Mouse (Mus musculus) small intestine, adult 2 months (tissue): ENCODE results near the gene Cd200. TPM values are rescaled to one million over a fixed set of nuclear protein-coding genes. Genes with fewer than 3 reads are reported as not detected.

Source experiments
- H3K27ac ChIP-seq: fragments of 200-500 bp; 2 replicates; pipeline ENCODE4 v1.5.1; 2012; ENCODE audit warnings: low read depth, low read length, control low read depth, inconsistent platforms; ENCODE audit not compliant: insufficient read depth
- H3K27me3 ChIP-seq: fragments of 200-500 bp; 2 replicates; pipeline ENCODE4 v1.6.1; 2012; ENCODE audit warnings: mild to moderate bottlenecking, moderate library complexity, low read length, inconsistent platforms; ENCODE audit not compliant: control insufficient read depth, insufficient read depth
- H3K36me3 ChIP-seq: fragments of 200-500 bp; 2 replicates; pipeline ENCODE4 v1.6.1; 2012; ENCODE audit warnings: mild to moderate bottlenecking, low read length, control low read depth, inconsistent platforms; ENCODE audit not compliant: control insufficient read depth, insufficient read depth
- H3K4me1 ChIP-seq: fragments of 200-500 bp; 2 replicates; pipeline ENCODE4 v1.6.1; 2012; ENCODE audit warnings: low read length, inconsistent platforms, mixed read lengths; ENCODE audit not compliant: control insufficient read depth, insufficient read depth, insufficient read length
- H3K4me3 ChIP-seq: fragments of 200-500 bp; 2 replicates; pipeline ENCODE4 v1.5.1; 2012; ENCODE audit warnings: low read depth, mild to moderate bottlenecking, control low read depth, inconsistent platforms, low read length, moderate library complexity
- CTCF ChIP-seq: fragments of 200-500 bp; IDR thresholded peaks from 2 replicates; pipeline ENCODE4 v1.5.1; 2012; ENCODE audit warnings: low read depth, mild to moderate bottlenecking, control low read depth, inconsistent platforms, low read length, moderate library complexity, mixed read lengths; ENCODE audit not compliant: insufficient replicate concordance, insufficient read length; ENCODE audit errors: extremely low read depth
- POLR2A ChIP-seq: fragments of 200-500 bp; IDR thresholded peaks from 2 replicates; pipeline ENCODE4 v1.6.1; 2012; ENCODE audit warnings: low read depth, mild to moderate bottlenecking, control low read depth, inconsistent platforms, low read length, moderate library complexity
- WGBS: fragments of 180-500 bp; shearing (Covaris S2); methylation state at CpG from one replicate; pipeline ENCODE4 v1.1.7; 2018; 5-methylcytosine and 5-hydroxymethylcytosine counted together
- polyA plus RNA-seq: library from polyadenylated mRNA; depleted of rRNA; stranded (reverse); fragments of >200 nt; gene quantifications from 2 replicates; pipeline ENCODE4 v1.2.3, GENCODE M21; 2012

The Cd200 gene
- polyA plus RNA-seq, 1 experiment: 29.2 TPM

DNA sequence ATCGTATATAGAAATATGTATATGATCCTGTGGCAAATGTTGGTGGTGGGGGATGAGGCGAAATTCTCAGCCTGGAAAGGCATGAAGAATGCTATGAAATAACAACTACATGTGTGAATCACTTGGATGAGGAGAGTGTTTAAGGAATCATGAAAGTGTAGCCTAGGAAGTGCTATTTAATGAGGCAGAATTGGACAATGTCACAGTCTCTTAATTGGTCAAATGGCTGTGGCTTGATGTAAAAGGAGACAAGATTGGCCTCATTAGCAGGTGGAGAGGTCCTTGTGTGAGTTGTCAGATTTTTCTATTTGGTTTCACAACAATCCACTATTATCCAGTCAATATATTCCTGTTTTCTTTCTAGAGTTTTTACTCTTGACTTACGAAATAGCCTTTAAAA lies 17.2 kb downstream of the Cd200 start:
- 96% methylated on average over 3 of the region's 3 CpGs for WGBS
- Histone ChIP-seq H3K27ac (no peak overlapping the region), H3K36me3 (peaks cover 18% of the 10 kb centered on the region), H3K4me1 (no peaks in the 10 kb centered on the region), H3K27me3 (no peaks in the 10 kb centered on the region), H3K4me3 (no peak overlapping the region)
- TF ChIP-seq CTCF (no peak), POLR2A (no peak)

DNA sequence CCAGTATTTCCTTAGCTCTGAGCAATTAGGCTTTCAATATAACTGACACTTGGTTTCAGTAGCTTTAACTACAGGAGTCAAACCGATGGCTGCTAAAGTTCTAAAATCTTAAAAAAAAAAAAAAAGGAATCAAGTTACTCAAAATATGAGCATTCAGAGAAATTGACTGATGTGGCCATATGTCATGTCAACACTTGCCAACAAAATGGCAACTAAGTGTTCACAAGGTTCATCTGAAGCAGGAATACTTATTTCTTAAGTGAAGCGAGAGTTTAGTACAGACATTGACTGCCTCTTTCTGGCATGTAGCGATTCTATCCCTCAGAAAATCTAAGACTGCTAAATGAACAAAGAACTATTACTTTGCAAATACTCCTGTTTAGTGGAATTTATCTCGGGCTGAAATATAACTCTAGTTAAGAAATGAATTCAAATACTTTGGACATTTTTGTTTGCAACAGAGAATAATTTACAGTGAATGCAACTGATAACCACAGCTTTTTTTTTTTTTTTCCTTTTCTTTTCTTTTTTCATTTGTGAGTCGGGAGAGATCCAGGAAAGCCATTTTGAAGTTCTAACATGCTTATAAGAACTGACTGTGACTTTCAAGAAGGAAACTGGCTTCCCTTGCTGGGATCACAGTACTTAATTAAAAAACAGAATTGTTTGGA lies 18.4 kb downstream of the Cd200 start:
- Histone ChIP-seq H3K27ac (no peak overlapping the region), H3K4me3 (no peak overlapping the region), H3K27me3 (no peaks in the 10 kb centered on the region), H3K4me1 (no peaks in the 10 kb centered on the region), H3K36me3 (peaks cover 18% of the 10 kb centered on the region)
- WGBS: 86% methylated on average over 5 of the region's 5 CpGs
- TF ChIP-seq CTCF: no peak
- TF ChIP-seq POLR2A: no peak

DNA sequence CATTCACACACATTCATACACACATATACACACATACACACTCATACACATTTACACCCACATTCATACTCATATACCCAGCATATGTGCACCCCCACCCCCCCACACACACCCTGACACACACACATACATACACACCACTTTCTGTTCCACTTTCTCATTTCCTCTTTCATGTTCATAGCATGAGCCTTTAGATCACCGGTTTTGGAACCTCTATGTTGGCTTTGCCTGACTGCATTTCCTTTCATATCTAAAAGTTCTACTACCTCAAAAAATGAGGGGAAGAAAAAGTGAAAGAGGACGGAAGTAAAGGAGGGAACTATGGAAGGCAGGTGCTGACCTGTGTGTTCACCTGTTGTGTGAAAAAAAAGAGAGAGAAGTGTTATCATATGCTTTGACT lies 19.0 kb downstream of the Cd200 start:
- Histone ChIP-seq H3K4me1 (no peaks in the 10 kb centered on the region), H3K36me3 (peaks cover 17% of the 10 kb centered on the region), H3K27ac (no peak overlapping the region), H3K27me3 (no peaks in the 10 kb centered on the region), H3K4me3 (no peak overlapping the region)
- whole genome bisulfite sequencing: 69% methylated on average over 2 of the region's 2 CpGs
- TF ChIP-seq POLR2A (no peak), CTCF (no peak)

DNA sequence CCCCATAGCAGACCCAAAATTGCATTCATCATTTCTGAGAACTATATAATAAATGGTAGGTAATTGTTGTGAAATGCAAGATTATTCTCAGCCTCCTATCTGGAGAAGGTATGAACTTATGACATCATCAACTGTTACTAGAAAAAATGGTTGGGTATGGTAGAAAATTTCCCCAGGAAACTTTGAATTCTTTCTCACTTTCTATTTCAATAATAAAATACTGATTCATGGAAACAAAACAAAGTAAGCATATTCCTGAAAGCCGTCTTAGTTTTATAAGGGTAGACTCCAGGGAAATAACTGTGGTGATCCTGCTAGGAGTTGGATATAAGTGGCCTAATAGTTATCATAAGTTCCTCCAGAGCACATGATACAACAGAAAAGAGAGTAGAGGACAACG lies 19.8 kb downstream of the Cd200 start:
- 77% methylated on average over 2 of the region's 2 CpGs for WGBS
- no peak overlapping the region for H3K4me3 ChIP-seq
- TF ChIP-seq CTCF (no peak), POLR2A (no peak)
- no peak overlapping the region for H3K27ac ChIP-seq
- H3K4me1 ChIP-seq: no peaks in the 10 kb centered on the region
- no peaks in the 10 kb centered on the region for H3K27me3 ChIP-seq
- H3K36me3 ChIP-seq: peaks cover 11% of the 10 kb centered on the region

DNA sequence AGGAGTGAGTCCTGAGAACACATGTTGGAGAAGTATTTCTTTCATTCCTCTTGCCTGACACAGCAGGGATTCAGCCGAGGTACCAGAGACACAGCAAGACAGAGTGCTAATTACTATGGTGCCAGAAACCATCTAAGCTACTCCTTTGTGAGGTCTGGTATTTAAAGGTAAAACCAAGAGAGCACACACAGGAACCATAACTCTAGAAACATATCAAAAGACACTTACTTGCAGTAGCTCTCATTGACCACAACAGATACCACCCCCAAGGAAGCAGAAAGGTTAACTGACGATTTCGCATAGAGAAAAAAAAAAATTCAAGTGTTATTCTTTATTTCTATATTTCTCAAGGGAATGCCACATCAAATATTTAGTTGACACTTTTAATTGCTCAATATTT lies 27.0 kb downstream of the Cd200 start:
- Histone ChIP-seq H3K4me1 (0 out of 2 replicates have a peak, but pooled peaks cover 2% of the 10 kb centered on the region), H3K27me3 (no peaks in the 10 kb centered on the region), H3K36me3 (peaks cover 11% of the 10 kb centered on the region; the same call in 1 of the 2 replicates), H3K4me3 (no peak overlapping the region), H3K27ac (no peak overlapping the region)
- WGBS: 85% methylated on average over 3 of the region's 3 CpGs
- TF ChIP-seq POLR2A (no peak), CTCF (no peak)

DNA sequence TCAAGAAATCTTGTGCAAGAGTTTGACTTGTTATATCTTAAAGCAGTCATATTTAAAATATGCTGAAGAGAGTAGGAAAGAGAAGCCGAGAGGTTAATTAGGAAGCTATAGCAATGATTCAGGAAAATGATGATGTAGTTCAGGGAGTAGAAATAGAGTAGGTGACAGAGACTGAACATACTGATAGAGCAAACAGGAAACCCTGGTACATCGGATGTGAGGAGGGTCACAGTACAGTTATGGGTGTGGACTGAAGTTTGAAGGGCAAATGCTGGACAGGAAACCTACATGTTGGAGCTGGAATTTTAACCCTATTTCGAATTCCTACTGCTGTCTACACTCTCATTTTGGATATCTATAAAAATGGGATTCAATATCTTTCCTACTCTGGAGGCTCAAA lies 29.9 kb downstream of the Cd200 start:
- Histone ChIP-seq H3K36me3 (peaks cover 9% of the 10 kb centered on the region; the same call in 1 of the 2 replicates), H3K27ac (no peak overlapping the region), H3K27me3 (no peaks in the 10 kb centered on the region), H3K4me3 (no peak overlapping the region), H3K4me1 (0 out of 2 replicates have a peak, but pooled peaks cover 2% of the 10 kb centered on the region)
- 42% methylated on average over 3 of the region's 3 CpGs for WGBS
- no peak for TF ChIP-seq POLR2A
- no peak for TF ChIP-seq CTCF

DNA sequence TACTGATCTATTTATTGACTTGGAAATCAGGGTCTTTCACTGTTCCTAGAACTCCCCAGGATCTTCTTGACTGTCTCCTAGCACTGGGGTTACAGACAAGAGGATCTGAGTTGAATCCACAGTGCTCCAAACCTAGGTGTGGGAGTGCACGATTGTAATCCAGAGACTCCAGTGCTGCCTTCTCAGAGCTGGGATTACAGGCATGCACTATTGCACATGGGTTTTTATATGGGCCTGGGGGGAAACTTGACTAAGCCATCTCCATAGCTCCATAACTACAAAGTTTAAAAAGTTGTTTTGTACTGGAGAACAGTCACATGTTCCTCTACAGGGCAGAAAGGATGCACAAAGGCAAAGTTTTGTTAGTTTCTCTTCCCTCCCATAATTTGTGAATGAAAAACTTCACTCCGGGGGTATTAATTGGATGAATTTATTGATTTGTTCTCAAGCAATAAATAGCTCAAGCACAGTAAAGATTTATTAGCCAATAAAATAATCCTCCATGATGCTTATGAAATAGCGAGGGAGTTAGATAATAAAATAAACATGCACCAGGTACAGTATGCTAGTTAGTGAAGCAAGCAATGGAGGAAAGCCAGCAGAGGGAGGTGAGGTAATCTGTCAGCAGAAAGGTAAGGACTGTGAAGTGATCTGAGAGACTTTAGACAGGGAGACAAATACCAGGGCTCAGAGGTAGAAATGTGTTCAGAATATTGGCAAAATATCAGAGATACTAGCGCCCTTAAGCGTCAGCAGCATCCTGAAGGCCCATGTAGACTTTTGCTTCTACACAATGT lies 30.5 kb downstream of the Cd200 start:
- Histone ChIP-seq H3K36me3 (peaks cover 9% of the 10 kb centered on the region; the same call in 1 of the 2 replicates), H3K4me1 (0 out of 2 replicates have a peak, but pooled peaks cover 2% of the 10 kb centered on the region), H3K27ac (no peak overlapping the region), H3K4me3 (no peak overlapping the region), H3K27me3 (no peaks in the 10 kb centered on the region)
- TF ChIP-seq CTCF (no peak), POLR2A (no peak)
- 35% methylated on average over 5 of the region's 5 CpGs for WGBS
